In genomic region chr11:36000585-36001281, GRCm38 (mm10) we compare ENCODE assay signal across 7 mouse cellular contexts. TPM values are rescaled to one million over a fixed set of nuclear protein-coding genes. Genes with fewer than 3 reads are reported as not detected.
DNase-seq lines count a peak whose midpoint lies in the region; ATAC-seq and TF ChIP-seq lines count a peak whose summit lies in the region.

No protein-coding gene starts in this region.

- TF ChIP-seq CTCF in CH12.LX (conservative IDR thresholded peaks at IDR 0.05 in 1 of 2, IDR thresholded peaks at IDR 0.05 in 1 of 2; ENCODE audit: low read depth in 2 of 2, low read length in 2 of 2) (no peak), ES-Bruce4 (IDR thresholded peaks at IDR 0.05; ENCODE audit: low read depth, low read length) (no peak)

- no peak for TF ChIP-seq RAD21 in CH12.LX (IDR thresholded peaks at IDR 0.05; ENCODE audit: low read depth, low read length)

- no peaks in the 10 kb centered on the region for H3K79me2 ChIP-seq in CH12.LX (replicated peaks; ENCODE audit: control insufficient read depth, extremely low read depth, insufficient read depth, poor library complexity, severe bottlenecking)

- H3K27me3 ChIP-seq in CH12.LX (replicated peaks): peaks cover 13% of the 10 kb centered on the region
- H3K27me3 ChIP-seq in ES-Bruce4 (ENCODE audit: control insufficient read depth, insufficient read depth, low read length, poor library complexity, severe bottlenecking): no peaks in the 10 kb centered on the region

- H3K9me3 ChIP-seq in CH12.LX (replicated peaks; ENCODE audit: low read length) (peaks cover 4% of the 10 kb centered on the region), ES-Bruce4 (replicated peaks; ENCODE audit: control insufficient read depth, insufficient read depth, low read length, poor library complexity, severe bottlenecking) (no peaks in the 10 kb centered on the region)

- in situ Hi-C loops in CH12.LX (cut with MboI; ENCODE audit: low pct_ligation_motif_present, low pct_unique_long_range_greater_than_20kb, low sequenced_read_pairs): no loop called here

- peaks cover 0 to 40% of the 10 kb centered on the region in 2 experiments; a peak in 2 of 4 replicates for H3K4me1 ChIP-seq in CH12.LX (ENCODE audit: control insufficient read depth in 1 of 2, insufficient read depth in 2 of 2)
- no peaks in the 10 kb centered on the region for H3K4me1 ChIP-seq in ES-Bruce4 (ENCODE audit: control insufficient read depth, insufficient read depth, low read length)

- dilution Hi-C loops in CH12.LX (cut with MboI; ENCODE audit: extremely low pct_ligation_motif_present, extremely low pct_unique_long_range_greater_than_20kb, low sequenced_read_pairs): no loop called here

- TF ChIP-seq POLR2A in CH12.LX (IDR thresholded peaks at IDR 0.05; ENCODE audit: low read depth, low read length) (no peak), ES-Bruce4 (IDR thresholded peaks at IDR 0.05; ENCODE audit: insufficient read depth, low read length) (no peak)

- TF ChIP-seq EP300 in CH12.LX (IDR thresholded peaks at IDR 0.05; ENCODE audit: low read length) (peak; percentile 17; the same call in 1 of the 2 replicates), ES-Bruce4 (IDR thresholded peaks at IDR 0.05; ENCODE audit: insufficient read depth, low read depth, low read length) (no peak)

- H3K27ac ChIP-seq in CH12.LX (ENCODE audit: insufficient read depth, low read depth) (no peak overlapping the region), ES-Bruce4 (ENCODE audit: insufficient read depth, low read length) (no peak overlapping the region)

- peak; percentile 95 for DNase-seq in CH12.LX (ENCODE audit: extremely low read depth)
- DNase-seq in adrenal gland, postnatal 36 days: no peak
- DNase-seq in left cerebral cortex, adult 9 months (ENCODE audit: low spot score in 2 of 2): no peak
- no peak for DNase-seq in urinary bladder, adult 2 months (ENCODE audit: low spot score)

- H3K4me3 ChIP-seq in CH12.LX (replicated peaks in 1 of 3; ENCODE audit: low read depth in 2 of 3, low read length in 2 of 3, poor library complexity in 1 of 3) (peak overlapping the region in 1 of 3 experiments; percentile 37), ES-Bruce4 (ENCODE audit: low read depth, low read length) (peak overlapping the region; percentile 44)

- H3K36me3 ChIP-seq in CH12.LX (replicated peaks in 1 of 2; ENCODE audit: control insufficient read depth in 1 of 2, insufficient read depth in 1 of 2, low read length in 1 of 2) (no peaks in the 10 kb centered on the region), ES-Bruce4 (ENCODE audit: control insufficient read depth, insufficient read depth, low read length, poor library complexity, severe bottlenecking) (no peaks in the 10 kb centered on the region)

- peak; percentile 9 to 35; a peak in 1 of 4 replicates for ATAC-seq in hematopoietic stem cell, adult 5-6 weeks (replicated peaks in 1 of 2; ENCODE audit: insufficient read depth in 1 of 2, low FRiP score in 2 of 2, low TSS enrichment in 1 of 2, low read depth in 1 of 2, poor library complexity in 2 of 2, severe bottlenecking in 2 of 2)
- ATAC-seq in megakaryocyte progenitor cell, adult 5-6 weeks (replicated peaks; ENCODE audit: poor library complexity): 0 out of 2 replicates have a peak, but pooled peaks have one; percentile 9

- H3K4me2 ChIP-seq in CH12.LX (ENCODE audit: insufficient read depth, low read depth, poor library complexity, severe bottlenecking): peak overlapping the region; percentile 31; the same call in 1 of the 2 replicates

- H3K9ac ChIP-seq in CH12.LX (ENCODE audit: insufficient read depth, low read depth) (no peak overlapping the region), ES-Bruce4 (ENCODE audit: low read depth, poor library complexity, severe bottlenecking) (no peak overlapping the region)

TF ChIP-seq in CH12.LX, 34 proteins besides CTCF, POLR2A, EP300 and RAD21:
- TF ChIP-seq POLR2AphosphoS2 (IDR thresholded peaks at IDR 0.05; ENCODE audit: low read depth, low read length) (no peak), JUND (conservative IDR thresholded peaks at IDR 0.05; ENCODE audit: low read depth, low read length) (0 out of 2 replicates have a peak, but pooled peaks have one; percentile 30), JUN (IDR thresholded peaks at IDR 0.05; ENCODE audit: insufficient read depth, low read depth, low read length) (peak; percentile 41; the same call in 1 of the 2 replicates), TCF12 (IDR thresholded peaks at IDR 0.05; ENCODE audit: low read depth, low read length) (no peak), MAZ (IDR thresholded peaks at IDR 0.05; ENCODE audit: low read depth, low read length) (no peak), USF2 (conservative IDR thresholded peaks at IDR 0.05; ENCODE audit: low read depth, low read length) (no peak), E2F4 (IDR thresholded peaks at IDR 0.05; ENCODE audit: insufficient replicate concordance, low read depth, low read length) (no peak), BHLHE40 (IDR thresholded peaks at IDR 0.05; ENCODE audit: low read depth, low read length) (peak; percentile 19; the same call in 1 of the 2 replicates), NRF1 (IDR thresholded peaks at IDR 0.05; ENCODE audit: low read depth, low read length) (no peak), IRF4 (IDR thresholded peaks at IDR 0.05; ENCODE audit: low read depth, low read length) (no peak), ETS1 (conservative IDR thresholded peaks at IDR 0.05; ENCODE audit: low read depth, low read length) (peak; percentile 78), ZNF384 (IDR thresholded peaks at IDR 0.05; ENCODE audit: low read depth, low read length) (peak; percentile 93), SIN3A (IDR thresholded peaks at IDR 0.05; ENCODE audit: low read length) (no peak)

RNA-seq across cellular contexts. Expression of gene Wwc1, which starts 20.4 kb away (rescaled TPM):
- total RNA-seq in CH12.LX (2012; rRNA removed) (0.89 and 1.5 TPM in 2 replicates), CH12.LX (2014; rRNA removed) (2.0 and 2.4 TPM in 2 replicates)
- polyA plus RNA-seq in CH12.LX (2012; ENCODE audit: insufficient read length, low read depth) (8.7 and 13.8 TPM in 2 replicates), ES-Bruce4 (2011; ENCODE audit: insufficient read depth, insufficient read length, low read depth, missing spikeins) (48.4 and 55.9 TPM in 2 replicates)
- total RNA-seq in hematopoietic stem cell, adult 5-6 weeks (2017): 0.05 and 0.25 TPM in 2 replicates
- 0.02 TPM in 1 of 2 replicates, not detected in the other for total RNA-seq in megakaryocyte progenitor cell, adult 5-6 weeks (2015)
- 0.03 TPM in 1 of 2 replicates, not detected in the other for total RNA-seq in megakaryocyte progenitor cell, adult 5-6 weeks (2017)
- 10 to 100 TPM; 84.6 to 89.9 TPM for total RNA-seq in adrenal gland, postnatal 36 days (2021)
- 33.7 and 34.0 TPM in 2 replicates for polyA plus RNA-seq in urinary bladder, adult 2 months (2012; rRNA removed)

Comparison
In these comparisons a context has a peak if more than half of its experiments do, and no peak if none do; other contexts are left out.
1. RNA of gene Wwc1, which starts 20.4 kb away (total RNA-seq): 84.6 to 89.9 TPM in adrenal gland, postnatal 36 days; 0.89 to 2.4 TPM in CH12.LX, 0.05 to 0.25 TPM in hematopoietic stem cell, adult 5-6 weeks and 0.02 to 0.03 TPM in megakaryocyte progenitor cell, adult 5-6 weeks; every median in the first group is over 10 times any median in the second.